Mouse (Mus musculus) layer of hippocampus, adult 11-12 months (tissue): ENCODE data around the gene Hist1h2bf.
"Not testable (repeated sequence)": the region's sequence is repeated elsewhere in the genome, so short reads cannot be mapped to it uniquely, and the experiment has no call there.

ENCODE experiments used
- DNase-seq: peaks from one replicate; pipeline ENCODE4 v3.0.0; 2022; ENCODE audit warnings: low spot score

Hist1h2bf gene

DNA sequence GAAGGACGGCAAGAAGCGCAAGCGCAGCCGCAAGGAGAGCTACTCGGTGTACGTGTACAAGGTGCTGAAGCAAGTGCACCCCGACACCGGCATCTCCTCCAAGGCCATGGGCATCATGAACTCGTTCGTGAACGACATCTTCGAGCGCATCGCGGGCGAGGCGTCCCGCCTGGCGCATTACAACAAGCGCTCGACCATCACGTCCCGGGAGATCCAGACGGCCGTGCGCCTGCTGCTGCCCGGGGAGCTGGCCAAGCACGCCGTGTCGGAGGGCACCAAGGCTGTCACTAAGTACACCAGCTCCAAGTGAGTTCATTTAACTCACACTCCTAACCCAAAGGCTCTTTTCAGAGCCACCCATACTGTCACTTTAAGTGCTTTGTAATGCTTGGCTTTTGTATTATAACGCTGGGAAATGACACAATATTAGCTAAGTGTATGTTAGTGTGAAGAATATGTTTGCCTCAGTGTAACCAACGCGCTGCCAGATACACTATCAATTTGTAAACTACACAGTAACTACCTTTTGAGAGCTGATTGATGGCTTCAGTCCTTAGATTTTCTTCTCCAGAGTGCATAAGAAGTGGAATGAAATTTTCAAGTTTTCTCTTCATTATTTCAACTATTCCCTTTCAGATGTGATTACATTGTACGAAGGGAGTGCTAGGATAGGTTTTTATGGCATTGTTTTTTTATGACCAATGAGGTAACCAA, 2.3 kb downstream of the Hist1h2bf start:
- not testable (repeated sequence) for DNase-seq

DNA sequence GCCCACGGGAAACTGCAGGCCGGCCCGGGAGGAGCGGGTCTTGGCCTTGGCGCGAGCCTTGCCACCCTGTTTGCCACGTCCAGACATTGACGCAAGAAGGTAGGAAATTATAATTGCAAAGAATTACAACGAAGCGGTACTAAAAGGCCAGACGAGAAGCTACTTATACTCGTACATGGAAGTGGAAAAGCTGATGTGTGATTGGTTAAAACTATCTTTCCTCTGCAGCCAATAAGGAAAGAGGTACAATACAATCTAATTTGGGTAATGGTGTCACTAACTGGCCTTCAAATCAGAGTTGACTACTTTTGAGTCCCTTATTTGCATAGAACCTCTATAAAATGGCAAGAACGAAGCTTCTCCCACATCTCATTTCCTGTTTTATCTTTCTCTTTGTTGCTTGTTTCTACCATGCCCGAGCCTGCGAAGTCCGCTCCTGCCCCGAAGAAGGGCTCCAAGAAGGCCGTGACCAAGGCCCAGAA, 2.9 kb downstream of the Hist1h2bf start, which contains the start of the genes Hist1h2ae and Hist1h2bg:
TSS of gene Hist1h2ae (minus strand) at position 199 of the 482 bp plus-strand sequence.
TSS of gene Hist1h2bg (plus strand) at position 375 of the 482 bp plus-strand sequence.
- DNase-seq = peak; percentile 78

DNA sequence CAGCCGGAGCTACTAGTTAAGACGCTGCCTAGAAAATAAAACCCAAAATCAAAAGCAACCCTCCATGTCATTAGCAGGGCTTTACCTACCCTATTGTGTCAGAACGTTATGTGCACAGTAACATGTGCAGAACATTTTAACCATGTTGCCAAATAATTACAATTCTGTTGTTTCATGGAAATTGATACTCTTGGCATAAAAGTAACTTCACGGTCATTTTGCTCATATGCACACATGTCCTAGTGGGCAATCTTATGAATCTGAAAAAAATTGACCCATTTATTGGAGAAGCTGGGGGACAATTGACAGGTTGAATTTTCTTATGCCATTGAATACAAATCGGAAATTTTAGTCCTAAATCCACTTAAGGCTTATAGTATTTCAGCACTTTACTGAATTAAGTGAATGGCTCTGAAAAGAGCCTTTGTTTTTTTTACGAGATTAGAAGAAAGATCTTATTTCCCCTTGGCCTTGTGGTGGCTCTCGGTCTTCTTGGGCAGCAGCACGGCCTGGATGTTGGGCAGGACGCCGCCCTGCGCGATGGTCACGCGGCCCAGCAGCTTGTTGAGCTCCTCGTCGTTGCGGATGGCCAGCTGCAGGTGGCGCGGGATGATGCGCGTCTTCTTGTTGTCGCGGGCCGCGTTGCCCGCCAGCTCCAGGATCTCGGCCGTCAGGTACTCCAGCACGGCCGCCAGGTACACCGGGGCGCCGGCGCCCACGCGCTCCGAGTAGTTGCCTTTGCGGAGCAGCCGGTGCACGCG, 3.6 kb downstream of the Hist1h2bf start:
- DNase-seq = not testable (repeated sequence)

DNA sequence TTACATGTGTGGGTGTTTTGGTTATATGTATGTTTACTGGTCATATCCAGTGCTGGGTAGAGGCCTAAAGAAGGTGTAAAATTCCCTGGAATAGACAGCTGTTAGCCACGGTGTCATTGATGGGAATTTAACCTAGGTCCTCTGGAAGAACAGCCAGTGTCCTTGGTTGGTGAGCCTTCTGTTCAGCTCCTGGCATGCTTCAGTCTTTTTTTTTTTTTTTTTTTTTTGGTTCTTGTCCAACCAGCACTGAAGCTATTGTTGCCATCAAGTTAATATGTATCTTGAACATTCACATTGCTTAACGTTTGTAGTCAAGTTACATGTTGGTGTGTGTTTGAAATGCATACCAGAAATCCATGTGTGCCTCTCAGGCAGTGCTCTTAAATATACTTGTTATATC, 9.5 kb downstream of the Hist1h2bf start:
- DNase-seq = no peak

DNA sequence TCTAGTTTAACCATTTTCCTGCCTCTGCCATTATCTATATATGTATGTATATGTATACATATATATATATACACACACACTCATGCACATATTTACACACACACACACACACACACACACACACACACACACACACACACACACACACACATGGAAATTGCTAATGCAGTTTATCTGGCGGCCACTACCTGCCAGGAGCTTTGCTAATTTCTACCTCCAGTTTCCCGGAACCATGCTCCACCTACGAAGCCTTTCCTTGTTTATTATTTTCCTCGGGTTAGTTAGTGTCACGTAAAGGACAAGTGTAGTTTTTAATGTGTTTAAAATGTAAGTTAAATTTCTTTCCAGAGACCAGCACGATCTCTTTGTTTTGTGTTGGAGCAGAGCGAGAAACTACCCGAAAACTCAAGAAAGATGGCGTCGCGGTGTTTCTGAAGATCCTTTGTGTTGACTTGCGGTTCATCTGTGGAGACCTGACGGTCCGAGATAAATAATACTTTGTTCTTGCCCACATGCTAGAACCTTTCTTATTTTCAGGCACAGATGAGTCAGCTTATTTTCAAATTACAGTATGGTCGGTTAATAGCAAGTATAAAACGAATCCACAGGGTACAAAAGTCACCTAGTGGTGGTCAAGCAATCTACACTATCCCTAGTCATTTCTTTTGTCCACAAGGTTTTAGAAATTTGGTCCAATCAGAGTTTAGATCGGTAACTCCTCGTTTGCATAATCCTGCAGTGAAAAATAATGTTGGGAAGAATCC, 11.1 kb downstream of the Hist1h2bf start:
- peak; percentile 43 for DNase-seq

DNA sequence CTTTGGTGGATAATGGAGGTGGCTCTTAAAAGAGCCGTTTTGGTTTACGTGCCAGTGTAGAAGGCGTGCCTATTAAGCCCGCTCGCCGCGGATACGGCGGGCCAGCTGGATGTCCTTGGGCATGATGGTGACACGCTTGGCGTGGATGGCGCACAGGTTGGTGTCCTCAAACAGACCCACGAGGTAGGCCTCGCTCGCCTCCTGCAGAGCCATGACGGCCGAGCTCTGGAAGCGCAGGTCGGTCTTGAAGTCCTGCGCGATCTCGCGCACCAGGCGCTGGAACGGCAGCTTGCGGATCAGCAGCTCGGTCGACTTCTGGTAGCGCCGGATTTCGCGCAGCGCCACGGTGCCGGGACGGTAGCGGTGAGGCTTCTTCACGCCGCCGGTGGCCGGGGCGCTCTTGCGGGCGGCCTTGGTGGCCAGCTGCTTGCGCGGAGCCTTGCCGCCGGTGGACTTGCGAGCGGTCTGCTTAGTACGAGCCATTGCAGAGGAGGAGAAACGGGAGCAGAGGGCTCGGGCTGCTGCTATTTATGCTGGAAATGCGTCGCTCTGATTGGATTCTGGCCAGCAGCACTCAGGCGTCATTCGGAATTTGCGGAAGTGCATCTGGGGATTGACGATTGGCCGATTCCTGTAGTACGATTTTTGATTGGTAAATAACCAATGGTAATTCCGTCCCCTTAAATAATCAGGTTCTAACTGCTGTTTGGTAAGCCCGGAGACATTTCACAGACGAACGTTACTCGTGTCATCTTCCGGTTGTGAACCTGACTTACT, 11.9 kb downstream of the Hist1h2bf start, which contains the start of gene Hist1h3e:
TSS of gene Hist1h3e (minus strand) at position 487 of the 777 bp plus-strand sequence.
- DNase-seq = peak; percentile 96

DNA sequence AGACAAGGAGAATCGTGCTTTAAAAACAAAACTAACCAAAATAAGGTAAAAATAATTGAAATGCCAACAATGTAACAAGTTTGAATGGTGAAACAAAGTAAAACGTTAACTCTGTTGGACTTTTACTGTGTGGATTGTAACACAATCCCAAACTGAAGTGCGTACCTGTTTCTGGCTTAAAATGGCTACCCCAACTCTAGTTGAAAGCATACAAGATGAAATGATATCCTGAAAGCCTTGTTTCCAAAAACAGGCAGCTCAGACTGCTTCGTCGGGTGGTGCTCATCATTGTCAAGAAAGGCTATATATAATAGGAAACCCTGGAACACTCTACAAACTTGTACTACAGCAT, 12.5 kb downstream of the Hist1h2bf start:
- not testable (repeated sequence) for DNase-seq

DNA sequence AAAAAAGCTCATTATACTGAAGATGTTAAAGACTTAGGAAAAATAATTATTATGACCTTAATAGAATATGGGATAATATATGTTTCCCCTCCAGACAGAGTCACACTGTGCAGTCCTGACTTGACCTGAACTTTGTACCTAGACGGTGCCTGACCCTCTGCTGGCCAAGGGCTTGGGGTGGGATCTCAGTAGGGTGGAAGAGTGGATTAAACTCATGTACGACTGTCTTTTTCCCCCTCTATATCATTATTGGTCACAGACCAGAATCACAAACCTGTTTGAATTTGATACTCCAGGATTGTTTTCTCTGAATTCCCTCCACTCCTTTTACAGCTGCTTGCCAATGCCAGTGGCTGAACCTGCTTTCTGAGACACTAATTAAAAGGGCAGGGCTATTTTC, 13.3 kb downstream of the Hist1h2bf start:
- not testable (repeated sequence) for DNase-seq

DNA sequence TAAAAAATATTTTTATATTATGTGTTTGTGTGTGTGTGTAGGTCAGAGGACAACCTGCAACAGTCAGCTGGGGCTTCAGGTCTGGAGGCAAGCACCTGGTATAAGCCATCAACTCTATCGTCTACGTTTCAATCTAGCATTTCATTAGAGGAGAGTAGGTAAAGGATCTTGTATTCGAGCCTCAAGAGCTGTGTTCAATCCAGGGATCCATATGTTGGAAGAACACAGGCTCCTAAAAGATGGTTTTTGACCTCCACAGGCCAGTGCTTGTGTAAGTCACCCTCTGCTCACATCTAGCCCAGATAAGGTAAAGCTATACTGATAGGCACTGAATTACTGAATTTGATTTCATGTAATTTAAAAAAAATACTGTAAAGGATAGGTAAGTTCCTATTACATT, 17.1 kb downstream of the Hist1h2bf start:
- DNase-seq = no peak

DNA sequence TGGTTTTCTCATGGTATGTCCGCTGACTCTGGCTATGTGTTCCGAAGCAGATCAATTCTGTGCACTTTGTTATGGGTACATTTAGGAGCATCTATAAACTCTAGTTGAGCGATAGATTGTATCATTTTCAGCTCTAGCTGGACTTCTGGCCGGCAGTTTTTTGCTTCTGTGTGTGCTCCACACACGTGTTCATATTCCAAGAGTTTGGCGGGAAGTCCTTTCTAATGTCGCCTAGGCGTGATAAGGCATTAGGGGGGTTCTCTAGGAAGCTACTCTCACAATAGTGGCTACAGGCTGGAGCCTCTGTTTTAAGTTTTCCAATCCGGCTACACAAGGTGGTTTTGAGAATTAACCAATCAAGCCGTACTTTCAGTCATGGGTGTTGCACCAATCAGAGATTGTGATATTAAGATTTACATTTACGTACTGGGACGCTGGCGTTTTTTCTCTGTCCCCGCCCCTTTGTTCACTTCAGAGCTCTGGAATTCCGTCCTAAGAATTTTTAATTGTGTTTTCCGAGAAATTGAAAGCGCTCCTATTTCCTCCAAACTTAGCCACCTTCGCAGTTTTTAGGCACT, 18.1 kb downstream of the Hist1h2bf start:
- peak; percentile 76 for DNase-seq

DNA sequence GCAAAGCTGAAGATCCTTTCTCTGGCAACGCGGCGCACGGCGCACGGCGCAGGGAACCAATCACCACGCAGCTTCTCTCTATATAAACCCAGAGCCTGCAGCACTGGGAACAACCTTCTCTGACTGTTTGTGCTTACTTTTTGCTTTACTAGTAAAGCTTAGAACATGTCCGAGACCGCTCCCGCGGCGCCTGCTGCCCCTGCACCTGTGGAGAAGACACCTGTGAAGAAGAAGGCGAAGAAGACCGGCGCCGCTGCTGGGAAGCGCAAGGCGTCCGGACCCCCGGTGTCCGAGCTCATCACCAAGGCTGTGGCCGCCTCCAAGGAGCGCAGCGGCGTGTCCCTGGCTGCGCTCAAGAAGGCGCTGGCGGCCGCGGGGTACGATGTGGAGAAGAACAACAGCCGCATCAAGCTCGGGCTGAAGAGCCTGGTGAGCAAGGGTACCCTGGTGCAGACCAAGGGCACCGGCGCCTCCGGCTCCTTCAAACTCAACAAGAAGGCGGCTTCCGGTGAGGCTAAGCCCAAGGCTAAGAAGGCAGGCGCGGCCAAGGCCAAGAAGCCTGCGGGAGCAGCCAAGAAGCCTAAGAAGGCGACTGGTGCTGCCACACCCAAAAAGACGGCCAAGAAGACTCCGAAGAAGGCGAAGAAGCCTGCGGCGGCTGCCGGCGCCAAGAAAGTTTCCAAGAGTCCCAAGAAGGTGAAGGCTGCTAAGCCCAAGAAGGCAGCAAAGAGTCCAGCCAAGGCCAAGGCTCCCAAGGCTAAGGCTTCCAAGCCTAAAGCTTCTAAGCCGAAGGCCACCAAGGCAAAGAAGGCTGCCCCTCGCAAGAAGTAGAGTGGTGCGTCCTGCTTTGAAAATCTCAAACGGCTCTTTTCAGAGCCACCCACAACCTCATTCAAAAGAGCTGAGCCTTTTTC, 18.8 kb downstream of the Hist1h2bf start:
- peak; percentile 81 for DNase-seq

DNA sequence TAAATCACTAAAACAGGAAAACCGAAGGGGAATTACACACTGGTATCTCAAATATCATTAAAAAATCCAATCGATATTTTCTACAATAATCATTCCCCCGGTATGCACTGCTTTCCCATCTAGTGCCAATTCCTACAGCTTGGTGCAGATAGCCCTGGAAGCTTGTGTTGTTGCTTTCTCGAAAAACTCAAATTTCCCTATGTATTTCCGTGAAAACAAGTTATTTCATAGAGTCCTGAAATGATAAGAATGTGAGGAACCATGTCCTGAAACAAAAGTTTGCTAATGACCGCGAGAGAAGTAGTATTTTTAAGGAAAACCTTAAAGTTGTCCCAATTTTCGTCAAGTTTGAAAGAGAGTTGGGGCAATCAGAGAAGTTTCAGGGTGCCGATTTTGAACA, 19.6 kb downstream of the Hist1h2bf start:
- DNase-seq = no peak

DNA sequence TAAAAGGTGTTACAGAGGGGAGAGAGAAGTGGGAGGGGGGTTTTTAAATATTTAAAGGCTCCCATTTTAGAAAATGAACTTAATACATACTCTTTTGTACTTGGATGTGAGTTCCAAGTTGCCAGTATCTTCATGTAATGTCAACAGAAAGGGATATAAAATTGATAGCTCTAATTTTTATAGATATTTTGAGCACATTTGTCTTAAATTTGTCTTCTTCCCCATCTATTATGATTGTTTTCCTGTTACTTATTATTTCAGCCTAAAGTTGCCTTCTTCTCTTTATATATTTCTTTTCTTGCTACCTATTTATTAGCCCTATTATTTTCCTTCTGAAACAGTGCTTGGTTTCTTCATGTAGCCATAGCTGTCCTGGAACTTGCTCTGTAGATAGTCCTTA, 21.0 kb downstream of the Hist1h2bf start, which contains the start of gene Hist1h1d:
TSS of gene Hist1h1d (plus strand) at position 301 of the 400 bp plus-strand sequence.
- no peak for DNase-seq

DNA sequence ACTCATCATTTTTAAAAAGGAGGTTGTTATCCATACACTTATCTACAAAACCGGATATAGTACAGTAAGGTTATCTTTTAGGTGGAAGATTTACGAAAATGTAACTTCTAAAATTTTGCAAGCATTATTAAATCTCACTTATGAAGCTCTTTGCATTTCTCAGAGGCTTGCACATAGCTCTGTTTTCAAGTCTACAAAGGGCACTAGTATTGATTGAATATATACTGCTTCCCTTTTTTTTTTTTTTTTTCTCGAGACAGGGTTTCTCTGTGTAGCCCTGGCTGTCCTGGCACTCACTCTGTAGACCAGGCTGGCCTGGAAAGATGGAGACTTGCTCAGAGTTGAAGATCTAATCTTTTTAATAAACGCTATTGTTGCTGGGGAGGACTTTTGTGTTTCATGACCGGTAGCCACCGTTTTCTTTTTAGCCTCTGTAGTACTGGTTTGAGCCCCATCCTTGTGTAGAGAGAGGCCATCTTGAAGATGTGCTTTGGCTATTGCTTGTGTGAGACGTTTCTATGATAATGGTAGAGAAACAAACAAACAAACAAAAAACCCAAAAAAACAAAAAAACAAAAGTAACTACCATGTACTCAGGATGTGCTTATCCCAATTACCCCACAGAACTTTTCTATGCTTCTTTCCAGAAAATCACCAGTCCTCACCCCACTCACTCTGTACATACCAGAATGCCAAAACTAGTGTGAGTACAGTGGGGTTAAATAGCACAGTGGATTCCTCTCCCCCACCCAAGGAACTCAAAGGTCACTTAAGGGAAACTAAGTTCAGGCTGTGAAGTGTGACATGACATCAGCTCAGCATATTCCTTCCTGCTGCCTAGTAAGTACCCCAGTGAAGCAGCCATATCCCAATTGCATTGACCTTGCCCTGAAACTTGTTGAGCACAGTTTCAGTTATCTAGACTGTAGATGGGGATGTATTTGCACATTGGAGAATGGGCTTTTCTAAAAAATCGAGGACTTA, 21.8 kb downstream of the Hist1h2bf start:
- no peak for DNase-seq

DNA sequence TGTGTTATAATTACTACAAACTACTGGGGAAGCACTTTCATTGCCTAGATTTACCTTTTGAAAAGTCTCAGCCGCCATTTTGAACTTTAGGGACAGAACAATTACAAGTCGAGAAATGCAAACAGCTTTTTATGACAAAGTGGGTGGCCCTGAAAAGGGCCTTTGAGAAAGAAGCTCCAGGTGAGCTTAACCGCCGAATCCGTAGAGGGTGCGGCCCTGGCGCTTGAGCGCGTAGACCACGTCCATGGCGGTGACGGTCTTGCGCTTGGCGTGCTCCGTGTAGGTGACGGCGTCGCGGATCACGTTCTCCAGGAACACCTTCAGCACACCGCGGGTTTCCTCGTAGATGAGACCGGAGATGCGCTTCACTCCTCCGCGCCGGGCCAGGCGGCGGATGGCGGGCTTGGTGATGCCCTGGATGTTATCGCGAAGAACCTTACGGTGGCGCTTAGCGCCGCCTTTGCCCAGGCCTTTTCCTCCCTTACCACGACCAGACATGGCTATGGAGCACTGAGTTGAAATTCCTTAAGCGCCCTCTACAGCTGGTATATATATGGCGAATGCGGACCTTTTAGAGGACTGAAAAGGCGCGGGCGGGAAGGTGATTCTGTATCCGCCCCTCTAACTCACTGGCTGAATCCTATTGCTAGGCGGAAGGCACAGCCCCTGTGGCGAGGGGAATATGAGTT, 22.7 kb downstream of the Hist1h2bf start, which contains the start of gene Hist1h4f:
TSS of gene Hist1h4f (minus strand) at position 503 of the 689 bp plus-strand sequence.
- peak; percentile 92 for DNase-seq

DNA sequence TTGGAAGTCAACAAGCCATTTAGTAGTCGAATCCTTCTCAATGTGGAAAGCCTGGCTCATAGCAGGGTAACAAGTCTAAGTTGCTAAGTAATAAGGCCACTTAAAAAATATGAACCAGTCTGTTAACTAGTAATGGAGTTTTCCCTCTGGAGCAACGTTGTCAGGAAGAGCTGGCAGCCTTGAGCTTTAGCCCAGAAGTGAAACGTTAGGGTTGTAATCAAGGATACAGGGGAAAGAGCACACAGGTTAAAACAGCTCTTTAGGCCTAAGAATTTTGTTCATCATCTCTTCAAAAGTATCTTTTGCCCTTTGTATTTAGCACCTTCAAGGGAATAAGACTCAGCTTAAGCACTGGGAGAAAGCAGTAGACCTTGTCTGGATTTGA, 23.2 kb downstream of the Hist1h2bf start:
- no peak for DNase-seq

DNA sequence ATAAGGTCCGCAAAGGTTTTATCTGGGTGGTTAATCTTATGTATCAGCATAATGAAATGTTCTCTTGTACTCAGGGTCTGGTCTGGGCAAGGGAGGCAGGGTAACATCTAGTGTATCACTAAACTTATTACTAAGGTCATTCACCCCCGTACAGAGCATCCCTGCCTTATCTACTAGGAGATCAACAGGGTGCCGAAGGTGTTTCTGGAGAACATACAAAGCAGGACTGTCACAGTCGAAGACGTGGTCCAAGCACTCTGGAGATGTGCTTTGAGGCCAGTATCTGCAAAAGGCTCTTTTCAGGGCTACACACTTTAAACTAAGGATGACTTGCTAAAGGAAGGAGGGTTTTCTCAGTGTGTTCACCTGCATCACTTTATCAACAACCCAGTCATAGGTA, 27.3 kb downstream of the Hist1h2bf start:
- no peak for DNase-seq

DNA sequence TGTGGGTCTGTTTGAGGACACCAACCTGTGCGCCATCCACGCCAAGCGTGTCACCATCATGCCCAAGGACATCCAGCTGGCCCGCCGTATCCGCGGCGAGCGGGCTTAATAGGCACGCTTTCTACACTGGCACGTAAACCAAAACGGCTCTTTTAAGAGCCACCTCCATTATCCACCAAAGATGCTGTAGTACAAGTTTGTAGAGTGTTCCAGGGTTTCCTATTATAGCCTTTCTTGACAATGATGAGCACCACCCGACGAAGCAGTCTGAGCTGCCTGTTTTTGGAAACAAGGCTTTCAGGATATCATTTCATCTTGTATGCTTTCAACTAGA, 29.2 kb downstream of the Hist1h2bf start:
- not testable (repeated sequence) for DNase-seq
